8 mouse cellular contexts compared by ENCODE assay signal in the genomic region with DNA sequence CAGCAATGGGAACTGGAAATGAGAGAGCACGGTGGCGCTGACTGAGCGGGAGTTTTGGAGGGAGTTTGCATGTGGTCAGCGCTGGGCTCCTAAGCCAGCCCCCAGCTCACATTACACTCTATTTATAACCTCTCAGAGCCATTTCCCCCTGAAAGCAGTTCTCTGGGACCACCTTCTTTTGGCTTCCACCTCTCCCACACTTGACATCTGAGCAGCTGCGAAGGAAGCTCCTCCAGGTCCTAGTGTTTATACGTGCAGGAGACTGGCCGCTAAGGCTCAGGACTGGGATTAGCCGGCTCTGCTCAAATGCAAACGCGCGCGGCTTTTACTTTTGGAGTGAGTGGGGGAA. TPM values are rescaled to one million over a fixed set of nuclear protein-coding genes. Genes with fewer than 3 reads are reported as not detected.
DNase-seq lines count a peak whose midpoint lies in the region; ATAC-seq lines count a peak whose summit lies in the region.

A gene (plus strand): TSS at position 151 of the 349 bp plus-strand sequence.

- H3K27ac ChIP-seq in kidney, embryonic 14.5 days (ENCODE audit: low read depth, low read length): peak within 1 kb of the TSS; percentile 60
- H3K27ac ChIP-seq in embryonic facial prominence, embryonic 13.5 days: no peak within 1 kb of the TSS
- no peak within 1 kb of the TSS for H3K27ac ChIP-seq in heart, embryonic 12.5 days (ENCODE audit: poor library complexity, severe bottlenecking)
- peak within 1 kb of the TSS; percentile 82 for H3K27ac ChIP-seq in limb, embryonic 11.5 days (replicated peaks; ENCODE audit: low read depth, low read length)
- no peak within 1 kb of the TSS for H3K27ac ChIP-seq in midbrain, embryonic 13.5 days

- WGBS in kidney, embryonic 14.5 days: 1% methylated on average over 12 of the region's 12 CpGs
- WGBS in embryonic facial prominence, embryonic 13.5 days: 1% methylated on average over 12 of the region's 12 CpGs
- WGBS in heart, embryonic 12.5 days: 0% methylated on average over 12 of the region's 12 CpGs
- under 1% methylated on average over 12 of the region's 12 CpGs for WGBS in limb, embryonic 11.5 days
- 1% methylated on average over 12 of the region's 12 CpGs for WGBS in midbrain, embryonic 13.5 days

- peak within 1 kb of the TSS; percentile 63 for H3K9ac ChIP-seq in kidney, embryonic 14.5 days (ENCODE audit: low read depth, low read length)
- H3K9ac ChIP-seq in embryonic facial prominence, embryonic 13.5 days: peak within 1 kb of the TSS; percentile 71
- H3K9ac ChIP-seq in heart, embryonic 12.5 days: peak within 1 kb of the TSS; percentile 34
- H3K9ac ChIP-seq in limb, embryonic 11.5 days (ENCODE audit: low read length): peak within 1 kb of the TSS; percentile 77
- H3K9ac ChIP-seq in midbrain, embryonic 13.5 days (replicated peaks): peak within 1 kb of the TSS; percentile 36

- peaks cover 5% of the 10 kb centered on the region; the same call in 1 of the 2 replicates for H3K27me3 ChIP-seq in kidney, embryonic 14.5 days (ENCODE audit: control insufficient read depth, insufficient read depth, low read length)
- H3K27me3 ChIP-seq in embryonic facial prominence, embryonic 13.5 days: peaks cover 50% of the 10 kb centered on the region
- peaks cover 41% of the 10 kb centered on the region for H3K27me3 ChIP-seq in heart, embryonic 12.5 days (replicated peaks)
- H3K27me3 ChIP-seq in limb, embryonic 11.5 days (ENCODE audit: control insufficient read depth, insufficient read depth, low read length): no peaks in the 10 kb centered on the region
- peaks cover 52% of the 10 kb centered on the region for H3K27me3 ChIP-seq in midbrain, embryonic 13.5 days

- ATAC-seq in kidney, embryonic 14.5 days (ENCODE audit: low FRiP score, low TSS enrichment): peak; percentile 93
- ATAC-seq in embryonic facial prominence, embryonic 13.5 days (ENCODE audit: insufficient number of reproducible peaks, insufficient read depth, low FRiP score, low TSS enrichment, low read depth): peak; percentile 74
- ATAC-seq in heart, embryonic 12.5 days (ENCODE audit: insufficient number of reproducible peaks, low FRiP score): peak; percentile 71
- ATAC-seq in limb, embryonic 11.5 days (ENCODE audit: insufficient number of reproducible peaks, low FRiP score, low TSS enrichment, low read depth): peak; percentile 93
- peak; percentile 73 for ATAC-seq in midbrain, embryonic 13.5 days

- H3K4me2 ChIP-seq in kidney, embryonic 14.5 days (replicated peaks; ENCODE audit: low read depth, low read length): peak within 1 kb of the TSS; percentile 93
- peak within 1 kb of the TSS; percentile 93 for H3K4me2 ChIP-seq in embryonic facial prominence, embryonic 13.5 days
- peak within 1 kb of the TSS; percentile 86 for H3K4me2 ChIP-seq in heart, embryonic 12.5 days
- peak within 1 kb of the TSS; percentile 60 for H3K4me2 ChIP-seq in limb, embryonic 11.5 days (ENCODE audit: low read depth, severe bottlenecking)
- peak within 1 kb of the TSS; percentile 96 for H3K4me2 ChIP-seq in midbrain, embryonic 13.5 days (replicated peaks)

- H3K4me1 ChIP-seq in kidney, embryonic 14.5 days (ENCODE audit: control insufficient read depth, insufficient read depth, low read length): 0 out of 2 replicates have a peak, but pooled peaks cover 3% of the 10 kb centered on the region
- peaks cover 25% of the 10 kb centered on the region for H3K4me1 ChIP-seq in embryonic facial prominence, embryonic 13.5 days
- peaks cover 16% of the 10 kb centered on the region for H3K4me1 ChIP-seq in heart, embryonic 12.5 days (replicated peaks)
- peaks cover 13% of the 10 kb centered on the region for H3K4me1 ChIP-seq in limb, embryonic 11.5 days (ENCODE audit: control insufficient read depth, insufficient read depth, low read length)
- peaks cover 17% of the 10 kb centered on the region for H3K4me1 ChIP-seq in midbrain, embryonic 13.5 days (replicated peaks)

- DNase-seq in kidney, adult 11 months: no peak
- peak; percentile 86 for DNase-seq in limb, embryonic 11.5 days (ENCODE audit: low spot score)
- DNase-seq in thymus, adult 18-20 months: no peak
- DNase-seq in layer of hippocampus, adult 9-11 months: no peak

- peak within 1 kb of the TSS; percentile 64 for H3K4me3 ChIP-seq in kidney, embryonic 14.5 days (ENCODE audit: low read length)
- H3K4me3 ChIP-seq in embryonic facial prominence, embryonic 13.5 days: peak within 1 kb of the TSS; percentile 53
- peak within 1 kb of the TSS; percentile 48 for H3K4me3 ChIP-seq in heart, embryonic 12.5 days
- H3K4me3 ChIP-seq in limb, embryonic 11.5 days (ENCODE audit: low read depth, low read length): peak within 1 kb of the TSS; percentile 57
- peak within 1 kb of the TSS; percentile 53 for H3K4me3 ChIP-seq in midbrain, embryonic 13.5 days (replicated peaks)

- no peaks in the 10 kb centered on the region for H3K9me3 ChIP-seq in kidney, embryonic 14.5 days (ENCODE audit: control insufficient read depth, low read length)
- no peaks in the 10 kb centered on the region for H3K9me3 ChIP-seq in embryonic facial prominence, embryonic 13.5 days
- H3K9me3 ChIP-seq in heart, embryonic 12.5 days (replicated peaks): no peaks in the 10 kb centered on the region
- no peaks in the 10 kb centered on the region for H3K9me3 ChIP-seq in limb, embryonic 11.5 days (ENCODE audit: control insufficient read depth, low read length)
- H3K9me3 ChIP-seq in midbrain, embryonic 13.5 days: no peaks in the 10 kb centered on the region

- no peaks in the 10 kb centered on the region for H3K36me3 ChIP-seq in kidney, embryonic 14.5 days (ENCODE audit: control insufficient read depth, insufficient read depth, low read length)
- no peaks in the 10 kb centered on the region for H3K36me3 ChIP-seq in embryonic facial prominence, embryonic 13.5 days
- H3K36me3 ChIP-seq in heart, embryonic 12.5 days: no peaks in the 10 kb centered on the region
- no peaks in the 10 kb centered on the region for H3K36me3 ChIP-seq in limb, embryonic 11.5 days (ENCODE audit: control insufficient read depth, insufficient read depth, low read length)
- H3K36me3 ChIP-seq in midbrain, embryonic 13.5 days: no peaks in the 10 kb centered on the region

RNA-seq across cellular contexts. Expression of the gene that starts here (rescaled TPM):
- polyA plus RNA-seq in kidney, embryonic 14.5 days (2014; fragmentation: Nextera tagmentation; extraction: Ambion mirVana): 13.6 and 16.6 TPM in 2 replicates
- 6.1 and 6.4 TPM in 2 replicates for polyA plus RNA-seq in embryonic facial prominence, embryonic 13.5 days (2015; fragmentation: Nextera tagmentation; extraction: Ambion mirVana)
- polyA plus RNA-seq in heart, embryonic 12.5 days (2016; fragmentation: Nextera tagmentation; extraction: Ambion mirVana): 0.44 and 0.57 TPM in 2 replicates
- 64.4 and 69.9 TPM in 2 replicates for polyA plus RNA-seq in limb, embryonic 11.5 days (2014; fragmentation: Nextera tagmentation; extraction: Ambion mirVana)
- polyA plus RNA-seq in midbrain, embryonic 13.5 days (2015; fragmentation: Nextera tagmentation; extraction: Ambion mirVana): 0.46 and 0.52 TPM in 2 replicates

Comparison
In these comparisons a context has a peak if more than half of its experiments do, and no peak if none do; other contexts are left out.
1. Peak in ATAC-seq, H3K4me3 ChIP-seq, H3K9ac ChIP-seq and H3K4me2 ChIP-seq in heart, embryonic 12.5 days; RNA of the gene not detected or under 1 TPM.
2. Peak in ATAC-seq, H3K4me3 ChIP-seq, H3K9ac ChIP-seq and H3K4me2 ChIP-seq in midbrain, embryonic 13.5 days; RNA of the gene not detected or under 1 TPM.
3. H3K27ac ChIP-seq: peak in kidney, embryonic 14.5 days (single experiment) and limb, embryonic 11.5 days (single experiment); none in embryonic facial prominence, embryonic 13.5 days (single experiment), heart, embryonic 12.5 days (single experiment) and midbrain, embryonic 13.5 days (single experiment).
4. Peak in every context shown above with its lines, with median percentiles within 50 percentile points of each other: ATAC-seq, H3K4me2 ChIP-seq, H3K4me3 ChIP-seq and H3K9ac ChIP-seq.